Mouse (Mus musculus) stomach, embryonic 16.5 days (tissue): ENCODE results near the gene Zfp784. TPM values are rescaled to one million over a fixed set of nuclear protein-coding genes. Genes with fewer than 3 reads are reported as not detected.

Source experiments
- ATAC-seq: fragments of 200-750 bp; cut with Nextera tagmentation; 2 replicates; pipeline ENCODE4 v1.8.0; 2017; ENCODE audit warnings: moderate number of reproducible peaks, moderate TSS enrichment; ENCODE audit not compliant: insufficient read depth, low FRiP score
- H3K27ac ChIP-seq: fragments of 300-500 bp; sonication (generic); 2 replicates; pipeline ENCODE4 v1.5.1; 2014; ENCODE audit warnings: low read length
- H3K27me3 ChIP-seq: fragments of 300-500 bp; sonication (generic); 2 replicates; pipeline ENCODE4 v1.6.1; 2014; ENCODE audit warnings: low read length, control low read depth, mixed read lengths; ENCODE audit not compliant: control insufficient read depth, insufficient read depth
- H3K36me3 ChIP-seq: fragments of 300-500 bp; sonication (generic); 2 replicates; pipeline ENCODE4 v1.6.1; 2014; ENCODE audit warnings: low read length; ENCODE audit not compliant: control insufficient read depth, insufficient read depth
- H3K4me1 ChIP-seq: fragments of 300-500 bp; sonication (generic); 2 replicates; pipeline ENCODE4 v1.6.1; 2014; ENCODE audit warnings: low read length, control low read depth, mixed read lengths; ENCODE audit not compliant: control insufficient read depth, insufficient read depth
- H3K4me2 ChIP-seq: fragments of 300-500 bp; sonication (generic); 2 replicates; pipeline ENCODE4 v1.6.1; 2014; ENCODE audit warnings: low read depth, low read length, mixed read lengths
- H3K4me3 ChIP-seq: fragments of 300-500 bp; sonication (generic); replicated peaks from 2 replicates; pipeline ENCODE4 v1.5.1; 2014; ENCODE audit warnings: mild to moderate bottlenecking, low read length
- H3K9ac ChIP-seq: fragments of 300-500 bp; sonication (generic); 2 replicates; pipeline ENCODE4 v1.6.1; 2014; ENCODE audit warnings: low read length
- H3K9me3 ChIP-seq: fragments of 300-500 bp; sonication (generic); replicated peaks from 2 replicates; pipeline ENCODE4 v1.6.1; 2016; ENCODE audit warnings: low read length, control low read depth; ENCODE audit not compliant: control insufficient read depth
- WGBS: fragments of 180-500 bp; shearing (Covaris S2); extraction: QIAGEN DNeasy Blood & Tissue Kit; methylation state at CpG from one replicate; pipeline ENCODE4 v1.1.7; 2014; 5-methylcytosine and 5-hydroxymethylcytosine counted together
- polyA plus RNA-seq: library from polyadenylated mRNA; unstranded; fragments of >200 nt; fragmentation: Nextera tagmentation; extraction: Ambion mirVana; gene quantifications from 2 replicates; pipeline ENCODE4 v1.2.1, GENCODE M21; 2015

Gene Zfp784
- polyA plus RNA-seq, 1 experiment from 2014 or later = 5.9 TPM

GRCm38 (mm10) chr7:5060944-5061773, 22.9 kb upstream of the Zfp784 start:
- no peaks in the 10 kb centered on the region for H3K36me3 ChIP-seq
- H3K9me3 ChIP-seq = no peaks in the 10 kb centered on the region
- H3K4me3 ChIP-seq = peak overlapping the region; percentile 88
- peak overlapping the region; percentile 96 for H3K9ac ChIP-seq
- peaks cover 29% of the 10 kb centered on the region for H3K4me1 ChIP-seq
- peak overlapping the region; percentile 95 for H3K4me2 ChIP-seq
- peaks cover 7% of the 10 kb centered on the region for H3K27me3 ChIP-seq
- WGBS = 0% methylated on average over 60 of the region's 60 CpGs
- H3K27ac ChIP-seq = peak overlapping the region; percentile 100
- peak; percentile 89 for ATAC-seq

GRCm38 (mm10) chr7:5060239-5060731, 22.0 kb upstream of the Zfp784 start:
- no peaks in the 10 kb centered on the region for H3K9me3 ChIP-seq
- H3K4me2 ChIP-seq = peak overlapping the region; percentile 95
- peaks cover 24% of the 10 kb centered on the region for H3K4me1 ChIP-seq
- H3K27ac ChIP-seq = peak overlapping the region; percentile 100
- no peaks in the 10 kb centered on the region for H3K36me3 ChIP-seq
- peak overlapping the region; percentile 88 for H3K4me3 ChIP-seq
- 4% methylated on average over 27 of the region's 27 CpGs for WGBS
- peaks cover 15% of the 10 kb centered on the region for H3K27me3 ChIP-seq
- H3K9ac ChIP-seq = peak overlapping the region; percentile 96
- no peak for ATAC-seq

GRCm38 (mm10) chr7:5059421-5059820, 21.2 kb upstream of the Zfp784 start:
- H3K27ac ChIP-seq = no peak overlapping the region
- WGBS = 86% methylated on average over 12 of the region's 12 CpGs
- no peak overlapping the region for H3K4me3 ChIP-seq
- H3K36me3 ChIP-seq = no peaks in the 10 kb centered on the region
- H3K4me2 ChIP-seq = no peak overlapping the region
- peaks cover 21% of the 10 kb centered on the region for H3K4me1 ChIP-seq
- H3K9ac ChIP-seq = no peak overlapping the region
- no peak for ATAC-seq
- no peaks in the 10 kb centered on the region for H3K9me3 ChIP-seq
- peaks cover 21% of the 10 kb centered on the region for H3K27me3 ChIP-seq

- no peak overlapping the region for H3K9ac ChIP-seq
- peaks cover 29% of the 10 kb centered on the region for H3K27me3 ChIP-seq
- 97% methylated on average over 1 of the region's 1 CpGs for WGBS
Measured at GRCm38 (mm10) chr7:5058631-5059030, 20.4 kb upstream of the Zfp784 start.

GRCm38 (mm10) chr7:5057804-5058203, 19.6 kb upstream of the Zfp784 start:
- Histone ChIP-seq H3K4me2 (peak overlapping the region; percentile 66; the same call in 1 of the 2 replicates), H3K9ac (peak overlapping the region; percentile 76; the same call in 1 of the 2 replicates), H3K9me3 (no peaks in the 10 kb centered on the region), H3K4me3 (no peak overlapping the region), H3K27ac (no peak overlapping the region), H3K27me3 (peaks cover 38% of the 10 kb centered on the region), H3K4me1 (peaks cover 27% of the 10 kb centered on the region), H3K36me3 (no peaks in the 10 kb centered on the region)
- WGBS = 42% methylated on average over 11 of the region's 11 CpGs
- no peak for ATAC-seq

More at GRCm38 (mm10) chr7:5058631-5059030, 20.4 kb upstream of the Zfp784 start:
- H3K27ac ChIP-seq = no peak overlapping the region
- no peak overlapping the region for H3K4me3 ChIP-seq
- H3K36me3 ChIP-seq = no peaks in the 10 kb centered on the region
- H3K4me2 ChIP-seq = no peak overlapping the region
- peaks cover 19% of the 10 kb centered on the region for H3K4me1 ChIP-seq
- ATAC-seq = no peak
- H3K9me3 ChIP-seq = no peaks in the 10 kb centered on the region

- no peak overlapping the region; the same call in 1 of the 2 replicates for H3K27ac ChIP-seq
- H3K4me3 ChIP-seq = peak overlapping the region; percentile 55
- H3K9ac ChIP-seq = peak overlapping the region; percentile 76
- no peak for ATAC-seq
- H3K36me3 ChIP-seq = no peaks in the 10 kb centered on the region
- 28% methylated on average over 8 of the region's 8 CpGs for WGBS
- peaks cover 41% of the 10 kb centered on the region for H3K27me3 ChIP-seq
- H3K9me3 ChIP-seq = no peaks in the 10 kb centered on the region
- peak overlapping the region; percentile 66 for H3K4me2 ChIP-seq
- H3K4me1 ChIP-seq = peaks cover 32% of the 10 kb centered on the region
Measured at GRCm38 (mm10) chr7:5057381-5057780, 19.1 kb upstream of the Zfp784 start.

- H3K4me2 ChIP-seq = peak overlapping the region; percentile 66
- H3K9me3 ChIP-seq = no peaks in the 10 kb centered on the region
- H3K4me3 ChIP-seq = peak overlapping the region; percentile 55
- H3K4me1 ChIP-seq = peaks cover 36% of the 10 kb centered on the region
- WGBS = 2% methylated on average over 50 of the region's 55 CpGs
- peaks cover 43% of the 10 kb centered on the region for H3K27me3 ChIP-seq
- no peaks in the 10 kb centered on the region for H3K36me3 ChIP-seq
- peak overlapping the region; percentile 76 for H3K9ac ChIP-seq
- H3K27ac ChIP-seq = peak overlapping the region; percentile 21; the same call in 1 of the 2 replicates
- no peak for ATAC-seq
Measured at GRCm38 (mm10) chr7:5056651-5057263, 18.5 kb upstream of the Zfp784 start.

GRCm38 (mm10) chr7:5053456-5054179, 15.4 kb upstream of the Zfp784 start:
- no peaks in the 10 kb centered on the region for H3K36me3 ChIP-seq
- H3K9me3 ChIP-seq = no peaks in the 10 kb centered on the region
- peak overlapping the region; percentile 94 for H3K9ac ChIP-seq
- no peak for ATAC-seq
- H3K4me1 ChIP-seq = peaks cover 31% of the 10 kb centered on the region
- peaks cover 43% of the 10 kb centered on the region for H3K27me3 ChIP-seq
- H3K4me3 ChIP-seq = peak overlapping the region; percentile 65
- H3K27ac ChIP-seq = no peak overlapping the region
- WGBS = 12% methylated on average over 32 of the region's 32 CpGs
- peak overlapping the region; percentile 85 for H3K4me2 ChIP-seq
